Mouse (Mus musculus): ENCODE data around the gene Rpgrip1l. TPM values are rescaled to one million over a fixed set of nuclear protein-coding genes. Genes with fewer than 3 reads are reported as not detected.

Rpgrip1l gene
- polyA plus RNA-seq, 1 experiment from 2014 or later, result 8.7 TPM

DNA sequence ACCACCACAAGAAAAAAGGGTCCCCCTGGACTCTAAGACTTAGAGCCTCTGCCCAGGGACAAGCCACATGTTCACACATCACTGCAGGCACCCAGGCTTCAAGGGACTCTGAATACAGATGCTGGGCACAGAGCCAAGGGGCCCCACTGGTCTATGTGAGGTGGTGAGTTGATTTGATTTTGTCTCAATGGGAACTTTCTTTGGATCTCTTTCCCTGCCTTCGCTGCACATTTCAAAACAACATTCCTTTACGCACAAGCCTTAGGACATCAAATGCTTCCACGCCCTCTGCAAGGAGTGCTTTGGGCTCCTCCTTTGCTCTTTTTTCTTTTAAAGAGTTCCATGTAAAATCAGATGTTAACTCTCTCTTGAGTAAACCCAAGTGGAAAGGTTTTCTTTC lies 115.0 kb downstream of the Rpgrip1l start:
- no peak for DNase-seq (ENCODE audit: low spot score)
- no peak overlapping the region for H3K4me3 ChIP-seq (replicated peaks; ENCODE audit: low read depth, low read length)
- ATAC-seq (replicated peaks; ENCODE audit: low FRiP score, low read depth), result no peak
- no peak overlapping the region for H3K27ac ChIP-seq
- no peak overlapping the region for H3K9ac ChIP-seq (ENCODE audit: low read depth, low read length)
- H3K9me3 ChIP-seq (replicated peaks; ENCODE audit: low read length), result no peaks in the 10 kb centered on the region
- H3K4me2 ChIP-seq (ENCODE audit: low read length), result no peak overlapping the region
- no peaks in the 10 kb centered on the region for H3K36me3 ChIP-seq (ENCODE audit: insufficient read depth, low read length)
- 61% methylated on average over 3 of the region's 3 CpGs for WGBS
- TF ChIP-seq CTCF (IDR thresholded peaks at IDR 0.05; ENCODE audit: low read depth), result no peak
- H3K27me3 ChIP-seq (ENCODE audit: insufficient read depth, low read length), result no peaks in the 10 kb centered on the region
- H3K4me1 ChIP-seq (replicated peaks; ENCODE audit: insufficient read depth, low read length), result no peaks in the 10 kb centered on the region

DNA sequence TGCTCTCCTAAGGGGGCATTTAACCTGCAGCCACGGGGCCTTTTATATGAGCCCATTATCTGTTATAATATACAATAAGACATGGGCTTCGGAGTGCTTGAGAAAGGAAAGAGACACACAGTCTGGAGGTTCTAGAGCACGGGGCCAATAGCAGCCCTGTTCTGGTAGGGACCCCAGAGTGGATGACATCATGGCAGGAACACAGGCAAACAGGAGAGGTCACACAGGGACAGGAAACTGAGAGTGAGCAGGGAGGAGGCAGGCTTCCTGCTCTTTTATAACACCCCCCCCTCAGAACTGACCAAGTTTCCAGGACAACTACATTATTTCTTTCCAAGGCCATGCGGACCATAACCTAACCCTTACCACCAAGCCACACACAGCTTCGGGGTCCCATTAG lies 115.8 kb downstream of the Rpgrip1l start:
- H3K27ac ChIP-seq, result no peak overlapping the region
- TF ChIP-seq CTCF (IDR thresholded peaks at IDR 0.05; ENCODE audit: low read depth), result no peak
- no peak overlapping the region for H3K9ac ChIP-seq (ENCODE audit: low read depth, low read length)
- DNase-seq (ENCODE audit: low spot score) (no peak), ATAC-seq (replicated peaks; ENCODE audit: low FRiP score, low read depth) (no peak)
- no peaks in the 10 kb centered on the region for H3K36me3 ChIP-seq (ENCODE audit: insufficient read depth, low read length)
- no peaks in the 10 kb centered on the region for H3K9me3 ChIP-seq (replicated peaks; ENCODE audit: low read length)
- H3K4me1 ChIP-seq (replicated peaks; ENCODE audit: insufficient read depth, low read length), result no peaks in the 10 kb centered on the region
- 78% methylated on average over 5 of the region's 5 CpGs for WGBS
- H3K4me3 ChIP-seq (replicated peaks; ENCODE audit: low read depth, low read length), result no peak overlapping the region
- H3K4me2 ChIP-seq (ENCODE audit: low read length), result no peak overlapping the region
- H3K27me3 ChIP-seq (ENCODE audit: insufficient read depth, low read length), result no peaks in the 10 kb centered on the region

DNA sequence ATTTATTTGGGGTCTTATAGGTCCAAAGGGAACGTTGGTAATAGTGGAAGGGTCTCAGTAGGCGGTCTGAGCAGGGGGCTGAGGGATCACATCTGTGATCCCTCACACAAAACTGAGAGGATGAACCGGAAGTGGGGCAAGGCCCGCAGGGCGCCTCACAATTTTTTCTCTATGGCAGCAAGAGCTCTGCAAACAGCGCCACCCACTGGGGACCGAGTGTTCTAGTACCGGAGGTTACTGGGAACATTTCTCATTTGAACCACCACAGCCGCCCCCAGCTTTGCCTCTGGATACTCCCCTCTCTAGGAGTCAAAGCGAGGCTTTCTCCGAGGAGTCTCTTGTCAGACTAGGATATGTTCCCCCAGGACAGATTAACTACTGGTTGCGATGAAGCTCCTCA lies 116.4 kb downstream of the Rpgrip1l start:
- ATAC-seq (replicated peaks; ENCODE audit: low FRiP score, low read depth) (no peak), DNase-seq (ENCODE audit: low spot score) (no peak)
- Histone ChIP-seq H3K9ac (ENCODE audit: low read depth, low read length) (no peak overlapping the region), H3K9me3 (replicated peaks; ENCODE audit: low read length) (no peaks in the 10 kb centered on the region), H3K36me3 (ENCODE audit: insufficient read depth, low read length) (no peaks in the 10 kb centered on the region), H3K27me3 (ENCODE audit: insufficient read depth, low read length) (no peaks in the 10 kb centered on the region), H3K4me2 (ENCODE audit: low read length) (no peak overlapping the region), H3K4me1 (replicated peaks; ENCODE audit: insufficient read depth, low read length) (no peaks in the 10 kb centered on the region), H3K4me3 (replicated peaks; ENCODE audit: low read depth, low read length) (no peak overlapping the region), H3K27ac (no peak overlapping the region)
- 78% methylated on average over 12 of the region's 12 CpGs for WGBS
- TF ChIP-seq CTCF (IDR thresholded peaks at IDR 0.05; ENCODE audit: low read depth), result 0 out of 2 replicates have a peak, but pooled peaks have one; percentile 27

DNA sequence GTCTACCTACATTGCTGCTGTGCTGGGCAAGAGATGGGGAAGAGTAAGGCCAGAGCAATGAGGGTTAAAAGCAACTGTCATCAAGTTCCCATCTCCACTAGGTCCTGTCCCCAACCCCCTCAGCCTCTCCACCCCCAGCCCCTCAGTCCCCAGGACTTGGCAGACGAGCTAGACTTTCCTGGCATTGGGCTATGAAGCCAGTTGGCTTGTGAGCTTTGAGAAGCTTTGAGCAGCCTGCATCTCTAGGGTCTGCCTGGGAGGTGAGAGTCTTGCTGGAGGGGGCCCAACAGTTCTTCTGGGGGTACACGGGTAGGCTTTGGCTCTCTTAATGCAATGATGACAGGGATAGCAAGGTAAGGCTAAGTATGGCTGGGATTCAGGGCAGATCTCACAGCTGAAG lies 119.0 kb downstream of the Rpgrip1l start:
- Histone ChIP-seq H3K27me3 (ENCODE audit: insufficient read depth, low read length) (0 out of 2 replicates have a peak, but pooled peaks cover under 1% of the 10 kb centered on the region), H3K4me2 (ENCODE audit: low read length) (no peak overlapping the region), H3K4me1 (replicated peaks; ENCODE audit: insufficient read depth, low read length) (0 out of 2 replicates have a peak, but pooled peaks cover 4% of the 10 kb centered on the region), H3K36me3 (ENCODE audit: insufficient read depth, low read length) (no peaks in the 10 kb centered on the region), H3K27ac (no peak overlapping the region), H3K9ac (ENCODE audit: low read depth, low read length) (no peak overlapping the region), H3K9me3 (replicated peaks; ENCODE audit: low read length) (no peaks in the 10 kb centered on the region), H3K4me3 (replicated peaks; ENCODE audit: low read depth, low read length) (no peak overlapping the region)
- WGBS, result 90% methylated on average over 2 of the region's 2 CpGs
- no peak for TF ChIP-seq CTCF (IDR thresholded peaks at IDR 0.05; ENCODE audit: low read depth)
- DNase-seq (ENCODE audit: low spot score) (no peak), ATAC-seq (replicated peaks; ENCODE audit: low FRiP score, low read depth) (no peak)

DNA sequence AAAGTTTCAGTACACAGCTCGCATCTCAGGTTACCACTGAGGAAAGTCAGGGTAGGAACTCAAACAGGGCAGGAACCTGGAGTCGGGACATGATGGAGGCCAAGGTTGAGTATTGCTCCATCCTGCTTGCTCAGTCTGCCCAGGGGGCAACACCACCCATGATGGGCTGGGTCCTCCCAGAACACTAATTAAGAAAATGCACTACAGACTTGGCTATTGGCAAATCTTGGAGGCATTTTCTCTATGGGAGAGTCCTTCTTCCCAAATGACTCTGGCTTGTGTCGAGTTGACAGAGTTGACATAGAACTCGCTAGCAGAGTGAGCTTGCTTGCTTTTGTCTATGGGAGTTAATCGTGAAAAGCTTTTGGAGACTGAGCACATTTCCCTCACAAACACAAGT lies 120.1 kb downstream of the Rpgrip1l start:
- Histone ChIP-seq H3K4me3 (replicated peaks; ENCODE audit: low read depth, low read length) (no peak overlapping the region), H3K4me1 (replicated peaks; ENCODE audit: insufficient read depth, low read length) (0 out of 2 replicates have a peak, but pooled peaks cover 4% of the 10 kb centered on the region), H3K4me2 (ENCODE audit: low read length) (no peak overlapping the region), H3K9me3 (replicated peaks; ENCODE audit: low read length) (no peaks in the 10 kb centered on the region), H3K27ac (no peak overlapping the region), H3K9ac (ENCODE audit: low read depth, low read length) (no peak overlapping the region), H3K36me3 (ENCODE audit: insufficient read depth, low read length) (no peaks in the 10 kb centered on the region), H3K27me3 (ENCODE audit: insufficient read depth, low read length) (0 out of 2 replicates have a peak, but pooled peaks cover 5% of the 10 kb centered on the region)
- 84% methylated on average over 5 of the region's 5 CpGs for WGBS
- TF ChIP-seq CTCF (IDR thresholded peaks at IDR 0.05; ENCODE audit: low read depth), result no peak
- ATAC-seq (replicated peaks; ENCODE audit: low FRiP score, low read depth), result no peak
- DNase-seq (ENCODE audit: low spot score), result no peak

DNA sequence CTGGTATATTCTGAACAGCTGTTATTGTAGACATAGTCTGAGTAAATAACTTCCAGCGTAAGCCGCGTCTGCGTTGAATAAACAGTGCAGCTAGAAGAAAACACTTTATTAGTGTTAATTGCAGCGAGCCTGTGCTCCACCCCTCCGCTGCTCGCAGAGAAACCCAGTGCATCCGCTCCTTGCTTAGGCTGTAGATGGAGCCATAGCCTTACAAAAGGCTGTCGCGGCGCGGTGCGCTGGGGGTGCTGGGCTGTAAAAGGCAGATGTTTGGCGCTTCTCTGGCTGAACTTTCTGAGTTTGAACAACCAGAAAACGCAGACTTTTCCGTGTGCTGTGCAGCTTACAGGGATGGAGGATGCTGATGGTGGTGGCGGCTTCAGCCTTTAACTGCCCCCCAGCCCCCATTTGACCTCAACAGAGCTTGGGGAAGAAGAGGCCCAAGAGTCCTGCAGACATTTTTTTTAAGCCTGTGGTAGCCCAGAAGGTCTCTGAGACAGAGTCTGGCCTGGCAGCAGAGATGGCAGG lies 122.2 kb downstream of the Rpgrip1l start:
- Histone ChIP-seq H3K4me1 (replicated peaks; ENCODE audit: insufficient read depth, low read length) (0 out of 2 replicates have a peak, but pooled peaks cover 4% of the 10 kb centered on the region), H3K27ac (no peak overlapping the region), H3K4me2 (ENCODE audit: low read length) (peak overlapping the region; percentile 36), H3K27me3 (ENCODE audit: insufficient read depth, low read length) (0 out of 2 replicates have a peak, but pooled peaks cover 5% of the 10 kb centered on the region), H3K9ac (ENCODE audit: low read depth, low read length) (no peak overlapping the region), H3K4me3 (replicated peaks; ENCODE audit: low read depth, low read length) (no peak overlapping the region), H3K36me3 (ENCODE audit: insufficient read depth, low read length) (no peaks in the 10 kb centered on the region), H3K9me3 (replicated peaks; ENCODE audit: low read length) (no peaks in the 10 kb centered on the region)
- TF ChIP-seq CTCF (IDR thresholded peaks at IDR 0.05; ENCODE audit: low read depth), result peak; percentile 85
- ATAC-seq (replicated peaks; ENCODE audit: low FRiP score, low read depth) (0 out of 2 replicates have a peak, but pooled peaks have one; percentile 61), DNase-seq (ENCODE audit: low spot score) (peak; percentile 90)
- WGBS, result under 1% methylated on average over 17 of the region's 17 CpGs

DNA sequence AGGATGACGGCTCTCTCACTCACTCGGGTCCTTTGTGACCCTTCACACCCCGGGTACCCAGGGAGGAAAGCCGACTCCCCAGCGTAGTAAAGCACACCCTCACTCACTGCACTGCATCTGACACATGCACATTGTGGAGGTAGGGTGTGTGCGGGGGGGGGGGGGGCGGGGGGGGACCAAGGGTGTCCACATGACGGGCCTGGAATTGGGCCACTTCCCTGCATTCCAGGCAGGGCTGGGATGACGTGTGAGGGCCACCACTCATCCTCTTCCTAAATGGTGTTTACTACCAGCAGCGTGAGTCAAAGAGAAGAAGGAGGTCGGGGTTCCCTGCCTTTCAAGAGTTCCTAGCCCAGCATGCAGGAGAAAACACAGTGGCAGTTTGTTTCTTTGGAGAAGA lies 124.9 kb downstream of the Rpgrip1l start:
- 43% methylated on average over 11 of the region's 11 CpGs for WGBS
- H3K27ac ChIP-seq, result no peak overlapping the region
- no peak for ATAC-seq (replicated peaks; ENCODE audit: low FRiP score, low read depth)
- 0 out of 2 replicates have a peak, but pooled peaks cover 4% of the 10 kb centered on the region for H3K4me1 ChIP-seq (replicated peaks; ENCODE audit: insufficient read depth, low read length)
- H3K9ac ChIP-seq (ENCODE audit: low read depth, low read length), result no peak overlapping the region
- no peak overlapping the region for H3K4me3 ChIP-seq (replicated peaks; ENCODE audit: low read depth, low read length)
- no peaks in the 10 kb centered on the region for H3K9me3 ChIP-seq (replicated peaks; ENCODE audit: low read length)
- H3K36me3 ChIP-seq (ENCODE audit: insufficient read depth, low read length), result no peaks in the 10 kb centered on the region
- no peak for DNase-seq (ENCODE audit: low spot score)
- H3K4me2 ChIP-seq (ENCODE audit: low read length), result no peak overlapping the region
- 0 out of 2 replicates have a peak, but pooled peaks cover 5% of the 10 kb centered on the region for H3K27me3 ChIP-seq (ENCODE audit: insufficient read depth, low read length)
- no peak for TF ChIP-seq CTCF (IDR thresholded peaks at IDR 0.05; ENCODE audit: low read depth)
